Mouse (Mus musculus): Measurements from ENCODE around the gene Nmd3.

The Nmd3 gene

GRCm38 (mm10) chr3:69721814-69722186 lies at the start of gene Nmd3:
Gene Nmd3, plus strand, starts transcription at chr3:69721985.
- peak; percentile 89 to 91 for DNase-seq

- DNase-seq, result no peak
Measured at GRCm38 (mm10) chr3:69673351-69673750, 48.4 kb upstream of the Nmd3 start.

- DNase-seq, result no peak
Measured at GRCm38 (mm10) chr3:69674206-69674605, 47.6 kb upstream of the Nmd3 start.

DNA sequence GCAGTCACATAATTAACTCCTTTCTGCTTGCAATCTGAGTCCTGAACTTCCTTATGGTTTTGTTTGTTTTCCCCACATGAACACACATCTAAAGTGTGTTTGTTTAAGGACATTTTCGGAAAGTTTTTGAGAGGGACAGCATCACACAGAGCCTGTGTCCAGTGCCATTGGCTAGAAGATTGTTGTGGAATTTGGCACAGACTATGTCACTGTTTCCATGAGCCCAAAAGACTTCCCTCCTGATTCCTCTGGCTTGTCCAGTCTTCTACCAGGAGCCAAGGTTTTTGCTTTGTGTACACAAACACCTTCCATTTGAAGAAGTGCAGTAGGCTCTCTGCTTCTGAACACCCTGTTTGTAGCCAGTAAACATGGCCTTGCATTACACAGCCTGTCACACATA lies 32.0 kb upstream of the Nmd3 start:
- DNase-seq, result no peak

- no peak for DNase-seq
Measured at GRCm38 (mm10) chr3:69690939-69691338, 30.8 kb upstream of the Nmd3 start.

DNA sequence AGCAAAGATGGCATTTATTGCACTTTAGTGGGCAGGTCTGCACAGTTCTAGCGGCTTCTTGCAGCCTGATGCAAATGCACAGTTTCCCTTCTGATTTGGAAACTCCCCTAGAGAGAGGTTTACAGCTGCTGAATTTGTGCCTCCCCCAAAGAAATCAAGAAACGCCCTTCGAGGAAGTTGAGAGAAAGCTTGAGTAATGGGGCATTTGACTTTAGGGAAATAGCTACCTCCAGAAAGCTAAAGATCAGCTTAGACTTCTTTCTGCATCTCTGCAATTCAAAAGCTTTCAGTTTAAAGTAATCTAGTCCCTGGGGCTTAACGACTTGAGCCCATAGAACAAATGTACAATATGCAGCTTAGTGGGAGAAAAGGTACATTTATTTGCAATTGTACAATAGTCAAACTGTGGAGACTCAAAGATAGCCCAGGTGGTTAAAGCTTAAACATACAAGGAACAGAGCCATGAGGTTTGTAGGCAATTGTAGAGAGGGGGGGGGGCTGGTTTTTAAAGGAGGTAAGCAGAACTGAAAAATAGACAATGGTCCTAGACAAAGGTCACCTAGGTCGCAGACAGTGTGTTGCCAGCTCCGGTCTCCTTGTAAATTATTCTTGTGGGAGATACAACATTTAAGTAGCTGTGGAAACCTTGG lies 21.8 kb upstream of the Nmd3 start:
- no peak for DNase-seq

GRCm38 (mm10) chr3:69701905-69702304 lies 19.9 kb upstream of the Nmd3 start:
- no peak for DNase-seq

DNA sequence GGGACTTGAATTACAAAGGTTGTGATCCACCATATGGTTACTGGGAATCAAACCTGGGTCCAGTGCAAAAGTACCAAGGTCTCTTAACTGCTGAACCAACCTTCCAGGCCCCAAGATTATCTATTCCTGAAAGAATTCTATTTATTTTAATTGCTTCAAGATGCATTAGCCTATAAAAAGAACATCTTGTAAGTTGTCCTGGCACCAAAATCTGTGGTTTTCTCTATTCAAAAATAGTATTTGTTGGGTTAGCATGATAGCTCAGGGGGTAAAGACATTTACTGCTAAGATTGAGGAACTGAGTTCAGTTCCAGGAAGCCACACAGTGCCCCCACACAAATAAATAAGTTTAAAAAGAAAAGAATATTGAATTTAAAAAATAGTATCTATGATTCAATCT lies 19.4 kb upstream of the Nmd3 start:
- no peak for DNase-seq

DNA sequence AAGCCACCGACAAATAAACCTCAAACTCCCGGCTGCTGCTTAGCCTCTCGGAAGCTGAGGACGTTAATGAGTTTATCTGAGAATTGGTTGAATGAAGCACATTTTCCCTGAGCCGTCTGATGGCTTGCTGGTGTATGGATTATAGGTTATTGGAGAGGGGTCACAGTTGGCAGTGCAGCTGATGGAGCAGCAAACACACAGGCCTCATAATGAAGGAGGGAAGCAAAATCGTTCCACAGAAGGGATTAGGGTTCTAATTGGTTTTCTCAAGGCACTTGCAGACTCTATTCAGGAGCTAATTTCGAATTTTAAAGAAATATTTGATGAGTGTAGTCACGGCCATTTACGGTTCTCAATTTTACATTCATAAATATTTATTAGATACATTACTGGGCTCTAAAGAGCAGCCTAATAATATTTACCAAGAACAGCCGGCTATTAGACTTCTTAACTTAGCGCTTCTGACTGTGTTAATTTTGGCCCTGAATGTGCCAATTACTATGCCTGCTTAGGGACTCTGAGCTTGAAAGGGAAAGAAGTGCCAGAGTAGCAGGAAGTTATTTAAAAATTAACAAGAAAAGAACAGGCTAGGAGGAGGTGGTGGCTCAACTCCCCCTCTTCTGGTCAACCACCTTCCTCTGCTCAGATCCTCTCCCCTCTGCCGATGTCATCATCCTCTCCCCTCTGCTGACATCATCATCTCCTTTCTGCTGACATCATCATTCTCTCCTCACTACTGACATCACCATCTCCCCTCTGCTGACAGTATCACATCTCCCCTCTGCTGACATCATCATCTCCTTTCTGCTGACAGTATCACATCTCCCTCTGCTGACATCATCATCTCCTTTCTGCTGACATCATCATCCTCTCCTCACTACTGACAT lies 12.5 kb upstream of the Nmd3 start:
- DNase-seq, result no peak

GRCm38 (mm10) chr3:69711907-69712600 lies 9.7 kb upstream of the Nmd3 start:
- DNase-seq, result no peak

DNA sequence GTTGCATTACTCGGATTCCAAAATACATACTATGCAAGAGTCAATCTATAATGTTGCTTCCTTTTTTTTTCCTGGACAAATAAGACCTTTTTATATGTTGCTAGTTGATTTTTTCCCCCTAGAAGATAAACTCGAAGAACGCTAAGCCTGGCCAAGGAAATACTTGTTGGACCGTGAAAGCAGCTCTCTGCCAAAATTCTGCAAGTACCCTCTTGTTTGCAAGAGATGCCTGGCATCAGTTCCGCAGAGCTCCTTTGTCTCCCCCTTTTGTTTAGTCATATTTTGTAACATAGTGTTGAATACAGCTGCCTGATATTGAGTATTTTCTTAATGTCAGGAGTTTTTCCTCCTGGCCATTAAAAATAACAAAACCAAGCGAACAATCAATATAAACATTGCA lies 4.3 kb upstream of the Nmd3 start:
- DNase-seq, result no peak

- no peak for DNase-seq
Measured at GRCm38 (mm10) chr3:69722187-69722867, 542 bp downstream of the Nmd3 start.

- no peak for DNase-seq
Measured at GRCm38 (mm10) chr3:69723161-69723560, 1.4 kb downstream of the Nmd3 start.

GRCm38 (mm10) chr3:69730930-69731329 lies 9.1 kb downstream of the Nmd3 start:
- DNase-seq, result no peak

GRCm38 (mm10) chr3:69733939-69734338 lies 12.2 kb downstream of the Nmd3 start:
- DNase-seq, result no peak

GRCm38 (mm10) chr3:69755192-69755591 lies 33.4 kb downstream of the Nmd3 start:
- DNase-seq, result no peak

- DNase-seq, result no peak
Measured at GRCm38 (mm10) chr3:69755968-69756367, 34.2 kb downstream of the Nmd3 start.

DNA sequence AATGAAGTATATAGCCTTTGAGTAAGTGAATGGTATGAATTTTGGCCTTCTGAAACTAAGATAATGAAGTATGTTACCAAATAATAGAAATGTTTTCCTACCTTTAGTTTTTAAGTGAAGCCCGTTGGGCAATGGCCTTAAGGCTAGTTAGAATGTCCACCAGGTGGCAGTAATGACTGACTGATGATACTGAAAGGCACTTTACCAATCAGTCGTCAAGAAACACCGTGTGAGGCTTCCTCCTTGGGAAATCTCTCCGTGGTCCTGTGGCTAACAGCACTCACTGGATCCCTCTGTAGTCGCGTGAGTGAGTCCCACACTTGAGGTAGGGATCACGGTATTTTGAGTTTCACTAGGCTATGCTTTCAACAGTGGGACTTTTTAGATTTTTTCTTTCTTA lies 34.7 kb downstream of the Nmd3 start:
- peak; percentile 8 to 20 for DNase-seq

DNA sequence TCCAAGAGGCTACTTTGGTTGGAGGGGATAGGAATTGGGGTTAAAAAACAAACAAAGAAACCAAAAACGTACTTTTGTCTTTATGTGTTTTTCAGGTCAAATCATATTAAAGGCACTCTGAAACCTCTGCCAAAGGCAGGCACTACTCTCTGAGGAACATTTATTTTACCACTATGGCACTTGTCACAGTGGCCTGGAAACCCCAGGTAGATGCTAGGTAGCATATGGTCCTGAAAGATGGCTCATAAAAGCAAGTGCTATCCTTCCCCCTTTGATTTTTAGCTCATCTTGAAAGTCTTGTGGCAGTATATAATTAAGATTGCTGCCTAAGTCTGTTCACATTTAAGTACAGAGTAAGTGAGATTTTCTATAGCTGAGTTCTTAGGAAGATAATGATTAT lies 35.7 kb downstream of the Nmd3 start:
- no peak for DNase-seq

- no peak for DNase-seq
Measured at GRCm38 (mm10) chr3:69760081-69760480, 38.3 kb downstream of the Nmd3 start.

- no peak for DNase-seq
Measured at GRCm38 (mm10) chr3:69761195-69761594, 39.4 kb downstream of the Nmd3 start.

- DNase-seq, result no peak
Measured at GRCm38 (mm10) chr3:69762838-69763368, 41.1 kb downstream of the Nmd3 start.
